Mouse (Mus musculus) cerebellum, adult 9-11 months (tissue): Measurements from ENCODE around the gene Faf1.

ENCODE experiments used
- DNase-seq: peaks from one replicate; pipeline ENCODE4 v3.0.0; 2022

Faf1 gene

GRCm38 (mm10) chr4:109792331-109792730, 115.9 kb downstream of the Faf1 start:
- DNase-seq = no peak

GRCm38 (mm10) chr4:109793072-109793471, 116.7 kb downstream of the Faf1 start:
- no peak for DNase-seq

- no peak for DNase-seq
Observed at GRCm38 (mm10) chr4:109797511-109798182, 121.3 kb downstream of the Faf1 start.

- DNase-seq = no peak
Observed at GRCm38 (mm10) chr4:109806408-109806807, 130.0 kb downstream of the Faf1 start.

GRCm38 (mm10) chr4:109815161-109815560, 138.8 kb downstream of the Faf1 start:
- no peak for DNase-seq

GRCm38 (mm10) chr4:109815592-109815991, 139.2 kb downstream of the Faf1 start:
- peak; percentile 61 for DNase-seq

- DNase-seq = no peak
Observed at GRCm38 (mm10) chr4:109819455-109819854, 143.1 kb downstream of the Faf1 start.

- no peak for DNase-seq
Observed at GRCm38 (mm10) chr4:109829800-109830199, 153.4 kb downstream of the Faf1 start.

GRCm38 (mm10) chr4:109857851-109858250, 181.5 kb downstream of the Faf1 start:
- DNase-seq = no peak

GRCm38 (mm10) chr4:109858571-109859392, 182.4 kb downstream of the Faf1 start:
- no peak for DNase-seq

GRCm38 (mm10) chr4:109859401-109859800, 183.0 kb downstream of the Faf1 start:
- no peak for DNase-seq

GRCm38 (mm10) chr4:109860256-109860655, 183.9 kb downstream of the Faf1 start:
- DNase-seq = no peak

GRCm38 (mm10) chr4:109862271-109862670, 185.9 kb downstream of the Faf1 start:
- DNase-seq = no peak

GRCm38 (mm10) chr4:109863021-109863420, 186.6 kb downstream of the Faf1 start:
- DNase-seq = no peak

- DNase-seq = no peak
Observed at GRCm38 (mm10) chr4:109868897-109869484, 192.6 kb downstream of the Faf1 start.

- DNase-seq = no peak
Observed at GRCm38 (mm10) chr4:109884333-109884732, 207.9 kb downstream of the Faf1 start.

- no peak for DNase-seq
Observed at GRCm38 (mm10) chr4:109887856-109888357, 211.5 kb downstream of the Faf1 start.

- no peak for DNase-seq
Observed at GRCm38 (mm10) chr4:109897810-109898566, 221.6 kb downstream of the Faf1 start.

GRCm38 (mm10) chr4:109901076-109901475, 224.7 kb downstream of the Faf1 start:
- no peak for DNase-seq

- DNase-seq = no peak
Observed at GRCm38 (mm10) chr4:109904487-109904886, 228.1 kb downstream of the Faf1 start.

- DNase-seq = no peak
Observed at GRCm38 (mm10) chr4:109929058-109929457, 252.7 kb downstream of the Faf1 start.

- DNase-seq = no peak
Observed at GRCm38 (mm10) chr4:109930445-109930844, 254.1 kb downstream of the Faf1 start.

GRCm38 (mm10) chr4:109930935-109931334, 254.5 kb downstream of the Faf1 start:
- DNase-seq = no peak
